Mouse (Mus musculus): ENCODE measurements around the gene Atp6v1a. TPM values are rescaled to one million over a fixed set of nuclear protein-coding genes. Genes with fewer than 3 reads are reported as not detected.

Gene Atp6v1a
- polyA plus RNA-seq, 1 experiment from 2014 or later = 54.9 TPM

DNA sequence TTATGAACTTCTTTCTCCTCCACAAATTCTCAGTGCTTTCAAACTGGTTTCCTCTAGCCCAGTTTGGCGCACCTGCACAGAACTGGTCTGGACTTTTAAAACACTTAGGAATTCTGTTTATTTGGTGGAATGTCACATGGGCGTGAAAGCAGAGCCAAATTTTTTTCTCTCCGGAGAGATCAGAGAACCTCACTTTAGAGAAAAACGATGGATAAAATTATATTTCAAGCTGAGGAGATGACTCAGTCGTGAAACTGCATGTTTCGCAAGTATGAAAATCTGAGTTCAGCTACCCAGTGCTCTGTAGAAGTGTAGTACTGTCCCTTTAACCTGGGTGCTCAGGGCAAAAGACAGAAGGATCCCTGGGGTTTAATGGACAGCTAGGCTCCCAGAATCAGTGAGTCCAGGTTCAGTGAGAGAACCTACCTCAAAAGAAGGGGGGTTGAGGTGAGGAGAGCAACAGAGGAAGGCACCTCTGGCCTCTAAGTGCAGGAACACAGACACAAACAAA is 2.9 kb downstream of the Atp6v1a start:
- no peaks in the 10 kb centered on the region for H3K27me3 ChIP-seq (ENCODE audit: control insufficient read depth, insufficient read depth, low read length)
- no peak overlapping the region for H3K4me3 ChIP-seq (ENCODE audit: control insufficient read depth in 1 of 2, insufficient read depth in 1 of 2, low read depth in 1 of 2, low read length in 2 of 2)
- no peaks in the 10 kb centered on the region for H3K36me3 ChIP-seq (ENCODE audit: control insufficient read depth, insufficient read depth, low read length)
- ATAC-seq (ENCODE audit: insufficient number of reproducible peaks, insufficient read depth, low FRiP score, low read depth) = no peak
- H3K27ac ChIP-seq (replicated peaks in 1 of 2; ENCODE audit: control insufficient read depth in 1 of 2, insufficient read depth in 1 of 2, low read depth in 2 of 2, low read length in 2 of 2) = no peak overlapping the region
- H3K4me2 ChIP-seq (ENCODE audit: low read length) = no peak overlapping the region
- WGBS = 87% methylated on average over 6 of the region's 6 CpGs
- no peak overlapping the region for H3K9ac ChIP-seq (ENCODE audit: low read length)
- no peaks in the 10 kb centered on the region for H3K9me3 ChIP-seq (ENCODE audit: control insufficient read depth, low read length)
- peaks cover 0 to 16% of the 10 kb centered on the region in 2 experiments; a peak in 2 of 4 replicates for H3K4me1 ChIP-seq (ENCODE audit: control insufficient read depth in 2 of 2, insufficient read depth in 2 of 2, low read length in 2 of 2)

DNA sequence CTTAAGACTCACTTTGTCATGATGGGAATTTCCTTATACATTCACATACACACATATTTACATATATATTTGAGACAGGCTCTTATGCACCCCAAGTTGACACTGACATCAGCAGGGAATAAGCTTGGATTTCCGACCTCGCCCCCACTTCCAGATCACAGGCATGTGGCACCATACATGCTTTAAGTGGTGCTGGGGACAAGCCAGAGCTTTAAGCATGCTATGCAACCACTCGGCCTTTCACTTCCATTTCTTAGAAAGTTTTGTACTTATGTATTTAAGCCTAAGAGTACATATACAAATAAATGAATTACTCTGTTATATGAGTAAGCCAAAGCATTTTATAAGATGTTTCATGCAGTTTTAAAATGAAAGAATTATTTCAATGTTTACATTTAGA is 6.3 kb downstream of the Atp6v1a start:
- H3K4me2 ChIP-seq (ENCODE audit: low read length) = no peak overlapping the region
- WGBS = 81% methylated on average over 3 of the region's 3 CpGs
- H3K9ac ChIP-seq (ENCODE audit: low read length) = no peak overlapping the region
- ATAC-seq (ENCODE audit: insufficient number of reproducible peaks, insufficient read depth, low FRiP score, low read depth) = no peak
- no peak overlapping the region for H3K27ac ChIP-seq (replicated peaks in 1 of 2; ENCODE audit: control insufficient read depth in 1 of 2, insufficient read depth in 1 of 2, low read depth in 2 of 2, low read length in 2 of 2)
- H3K9me3 ChIP-seq (ENCODE audit: control insufficient read depth, low read length) = no peaks in the 10 kb centered on the region
- no peaks in the 10 kb centered on the region for H3K36me3 ChIP-seq (ENCODE audit: control insufficient read depth, insufficient read depth, low read length)
- no peak overlapping the region for H3K4me3 ChIP-seq (ENCODE audit: control insufficient read depth in 1 of 2, insufficient read depth in 1 of 2, low read depth in 1 of 2, low read length in 2 of 2)
- H3K27me3 ChIP-seq (ENCODE audit: control insufficient read depth, insufficient read depth, low read length) = no peaks in the 10 kb centered on the region
- H3K4me1 ChIP-seq (ENCODE audit: control insufficient read depth in 2 of 2, insufficient read depth in 2 of 2, low read length in 2 of 2) = peaks cover 0 to 8% of the 10 kb centered on the region in 2 experiments; a peak in 1 of 4 replicates

DNA sequence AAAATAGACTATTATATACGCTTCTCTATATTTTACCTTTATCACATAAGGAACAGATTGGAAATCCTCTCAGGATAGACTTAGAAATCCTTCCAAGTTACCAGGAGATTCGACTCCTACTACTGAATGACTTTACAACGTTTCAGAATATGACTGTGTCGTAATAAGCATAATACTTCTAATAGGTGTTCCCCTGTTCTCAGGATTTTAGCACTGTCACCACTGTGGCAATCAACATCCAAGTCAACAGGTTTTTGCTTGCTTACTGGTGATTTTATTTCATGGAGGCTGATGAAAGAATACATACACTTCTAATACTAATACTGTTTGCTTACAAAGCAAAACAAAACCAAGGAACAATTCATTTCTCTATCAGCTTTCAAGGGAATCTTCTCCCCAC is 7.2 kb downstream of the Atp6v1a start:
- Histone ChIP-seq H3K36me3 (ENCODE audit: control insufficient read depth, insufficient read depth, low read length) (no peaks in the 10 kb centered on the region), H3K4me1 (ENCODE audit: control insufficient read depth in 2 of 2, insufficient read depth in 2 of 2, low read length in 2 of 2) (no peaks in the 10 kb centered on the region), H3K4me2 (ENCODE audit: low read length) (no peak overlapping the region), H3K27ac (replicated peaks in 1 of 2; ENCODE audit: control insufficient read depth in 1 of 2, insufficient read depth in 1 of 2, low read depth in 2 of 2, low read length in 2 of 2) (no peak overlapping the region), H3K9me3 (ENCODE audit: control insufficient read depth, low read length) (no peaks in the 10 kb centered on the region), H3K4me3 (ENCODE audit: control insufficient read depth in 1 of 2, insufficient read depth in 1 of 2, low read depth in 1 of 2, low read length in 2 of 2) (no peak overlapping the region), H3K9ac (ENCODE audit: low read length) (no peak overlapping the region), H3K27me3 (ENCODE audit: control insufficient read depth, insufficient read depth, low read length) (no peaks in the 10 kb centered on the region)
- WGBS = 74% methylated on average over 4 of the region's 4 CpGs
- no peak for ATAC-seq (ENCODE audit: insufficient number of reproducible peaks, insufficient read depth, low FRiP score, low read depth)

DNA sequence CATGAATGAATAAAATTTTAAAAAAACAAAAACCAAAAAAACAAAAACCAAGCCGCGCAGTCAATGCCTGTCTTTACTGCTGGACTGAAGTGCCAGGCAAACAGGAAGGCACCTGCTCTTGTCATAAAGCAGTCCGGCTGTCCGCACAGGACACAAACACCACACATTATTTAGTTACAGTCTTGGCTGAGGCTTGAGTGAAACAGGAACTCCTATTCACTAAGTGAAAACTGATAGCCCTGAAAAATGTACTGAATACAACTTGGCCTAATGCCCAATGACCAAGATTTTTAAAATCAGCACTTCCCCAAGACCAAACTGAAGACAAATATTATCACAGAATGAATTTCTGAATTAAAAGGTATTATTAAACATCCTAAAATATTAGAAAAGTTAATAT is 13.1 kb downstream of the Atp6v1a start:
- H3K9ac ChIP-seq (ENCODE audit: low read length) = no peak overlapping the region
- 58% methylated on average over 4 of the region's 4 CpGs for WGBS
- no peaks in the 10 kb centered on the region for H3K9me3 ChIP-seq (ENCODE audit: control insufficient read depth, low read length)
- H3K4me3 ChIP-seq (ENCODE audit: control insufficient read depth in 1 of 2, insufficient read depth in 1 of 2, low read depth in 1 of 2, low read length in 2 of 2) = no peak overlapping the region
- H3K36me3 ChIP-seq (ENCODE audit: control insufficient read depth, insufficient read depth, low read length) = no peaks in the 10 kb centered on the region
- no peak overlapping the region for H3K27ac ChIP-seq (replicated peaks in 1 of 2; ENCODE audit: control insufficient read depth in 1 of 2, insufficient read depth in 1 of 2, low read depth in 2 of 2, low read length in 2 of 2)
- H3K27me3 ChIP-seq (ENCODE audit: control insufficient read depth, insufficient read depth, low read length) = no peaks in the 10 kb centered on the region
- no peak overlapping the region for H3K4me2 ChIP-seq (ENCODE audit: low read length)
- no peak for ATAC-seq (ENCODE audit: insufficient number of reproducible peaks, insufficient read depth, low FRiP score, low read depth)
- peaks cover 3 to 13% of the 10 kb centered on the region in 2 experiments for H3K4me1 ChIP-seq (ENCODE audit: control insufficient read depth in 2 of 2, insufficient read depth in 2 of 2, low read length in 2 of 2)

DNA sequence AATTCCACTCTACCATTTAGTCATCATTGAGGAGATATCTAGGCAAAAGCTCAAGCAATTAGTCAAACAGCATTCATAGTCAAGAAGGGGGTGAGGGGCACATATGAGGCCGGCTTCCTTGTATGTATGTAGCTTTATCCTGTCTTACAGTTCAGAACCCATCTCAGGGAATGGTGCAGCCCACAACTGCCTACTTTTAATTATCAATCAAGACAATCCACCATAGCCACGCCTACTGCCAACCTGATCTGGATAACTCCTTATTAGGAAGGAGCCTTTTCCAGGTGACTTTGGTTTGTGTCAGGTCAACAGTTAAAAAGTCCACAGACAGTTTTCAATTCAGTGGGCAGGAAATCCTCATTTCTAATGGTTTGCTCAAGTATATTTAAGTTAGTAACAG is 14.1 kb downstream of the Atp6v1a start:
- no peaks in the 10 kb centered on the region for H3K36me3 ChIP-seq (ENCODE audit: control insufficient read depth, insufficient read depth, low read length)
- H3K9ac ChIP-seq (ENCODE audit: low read length) = no peak overlapping the region
- peaks cover 3 to 13% of the 10 kb centered on the region in 2 experiments for H3K4me1 ChIP-seq (ENCODE audit: control insufficient read depth in 2 of 2, insufficient read depth in 2 of 2, low read length in 2 of 2)
- H3K27me3 ChIP-seq (ENCODE audit: control insufficient read depth, insufficient read depth, low read length) = no peaks in the 10 kb centered on the region
- H3K4me2 ChIP-seq (ENCODE audit: low read length) = no peak overlapping the region
- no peak overlapping the region for H3K4me3 ChIP-seq (ENCODE audit: control insufficient read depth in 1 of 2, insufficient read depth in 1 of 2, low read depth in 1 of 2, low read length in 2 of 2)
- ATAC-seq (ENCODE audit: insufficient number of reproducible peaks, insufficient read depth, low FRiP score, low read depth) = no peak
- no peaks in the 10 kb centered on the region for H3K9me3 ChIP-seq (ENCODE audit: control insufficient read depth, low read length)
- 86% methylated on average over 2 of the region's 2 CpGs for WGBS
- H3K27ac ChIP-seq (replicated peaks in 1 of 2; ENCODE audit: control insufficient read depth in 1 of 2, insufficient read depth in 1 of 2, low read depth in 2 of 2, low read length in 2 of 2) = no peak overlapping the region

DNA sequence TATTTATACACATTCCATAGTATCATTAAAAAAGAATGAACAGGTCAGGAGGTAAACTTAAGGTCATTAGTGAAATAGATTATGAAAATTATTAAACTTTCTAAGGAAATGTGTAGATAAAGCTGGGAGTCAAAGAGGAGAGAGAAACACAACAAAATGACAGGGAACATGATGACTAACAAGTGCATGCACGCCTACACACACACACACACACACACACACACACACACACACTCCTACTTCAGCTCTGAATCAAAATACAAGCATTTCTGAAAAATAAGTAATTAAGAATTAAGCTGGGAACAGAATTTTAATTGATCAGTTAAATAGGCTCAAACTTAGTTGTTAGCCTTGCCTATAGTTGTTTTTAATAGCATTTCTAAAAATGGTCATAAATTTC is 14.8 kb downstream of the Atp6v1a start:
- Histone ChIP-seq H3K27me3 (ENCODE audit: control insufficient read depth, insufficient read depth, low read length) (no peaks in the 10 kb centered on the region), H3K36me3 (ENCODE audit: control insufficient read depth, insufficient read depth, low read length) (no peaks in the 10 kb centered on the region), H3K27ac (replicated peaks in 1 of 2; ENCODE audit: control insufficient read depth in 1 of 2, insufficient read depth in 1 of 2, low read depth in 2 of 2, low read length in 2 of 2) (no peak overlapping the region), H3K9ac (ENCODE audit: low read length) (no peak overlapping the region), H3K9me3 (ENCODE audit: control insufficient read depth, low read length) (no peaks in the 10 kb centered on the region), H3K4me1 (ENCODE audit: control insufficient read depth in 2 of 2, insufficient read depth in 2 of 2, low read length in 2 of 2) (peaks cover 3 to 13% of the 10 kb centered on the region in 2 experiments), H3K4me3 (ENCODE audit: control insufficient read depth in 1 of 2, insufficient read depth in 1 of 2, low read depth in 1 of 2, low read length in 2 of 2) (no peak overlapping the region), H3K4me2 (ENCODE audit: low read length) (no peak overlapping the region)
- no peak for ATAC-seq (ENCODE audit: insufficient number of reproducible peaks, insufficient read depth, low FRiP score, low read depth)
- 71% methylated on average over 1 of the region's 1 CpGs for WGBS

DNA sequence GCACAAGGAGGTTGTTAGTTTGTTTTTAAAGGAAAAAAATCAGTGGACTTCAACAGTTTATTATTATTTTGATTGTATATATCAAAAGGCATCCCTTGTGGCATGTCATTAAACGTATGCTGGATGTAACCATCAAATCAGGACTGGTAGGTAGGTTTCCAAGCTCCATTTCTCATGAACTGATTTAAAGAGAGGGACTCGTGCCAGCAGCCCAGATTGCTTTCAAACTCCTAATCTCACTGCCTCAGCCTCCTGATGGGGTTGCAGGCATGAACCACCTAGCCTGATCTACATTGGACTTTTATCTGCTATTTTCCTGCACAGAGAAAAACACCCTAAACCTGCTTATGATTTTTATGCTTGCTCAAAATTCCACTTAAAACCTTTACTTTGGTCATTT is 15.7 kb downstream of the Atp6v1a start:
- WGBS = 69% methylated on average over 2 of the region's 2 CpGs
- Histone ChIP-seq H3K9me3 (ENCODE audit: control insufficient read depth, low read length) (no peaks in the 10 kb centered on the region), H3K4me3 (ENCODE audit: control insufficient read depth in 1 of 2, insufficient read depth in 1 of 2, low read depth in 1 of 2, low read length in 2 of 2) (no peak overlapping the region), H3K9ac (ENCODE audit: low read length) (no peak overlapping the region), H3K27ac (replicated peaks in 1 of 2; ENCODE audit: control insufficient read depth in 1 of 2, insufficient read depth in 1 of 2, low read depth in 2 of 2, low read length in 2 of 2) (no peak overlapping the region), H3K36me3 (ENCODE audit: control insufficient read depth, insufficient read depth, low read length) (no peaks in the 10 kb centered on the region), H3K27me3 (ENCODE audit: control insufficient read depth, insufficient read depth, low read length) (no peaks in the 10 kb centered on the region), H3K4me1 (ENCODE audit: control insufficient read depth in 2 of 2, insufficient read depth in 2 of 2, low read length in 2 of 2) (peaks cover 3 to 13% of the 10 kb centered on the region in 2 experiments), H3K4me2 (ENCODE audit: low read length) (no peak overlapping the region)
- ATAC-seq (ENCODE audit: insufficient number of reproducible peaks, insufficient read depth, low FRiP score, low read depth) = no peak

DNA sequence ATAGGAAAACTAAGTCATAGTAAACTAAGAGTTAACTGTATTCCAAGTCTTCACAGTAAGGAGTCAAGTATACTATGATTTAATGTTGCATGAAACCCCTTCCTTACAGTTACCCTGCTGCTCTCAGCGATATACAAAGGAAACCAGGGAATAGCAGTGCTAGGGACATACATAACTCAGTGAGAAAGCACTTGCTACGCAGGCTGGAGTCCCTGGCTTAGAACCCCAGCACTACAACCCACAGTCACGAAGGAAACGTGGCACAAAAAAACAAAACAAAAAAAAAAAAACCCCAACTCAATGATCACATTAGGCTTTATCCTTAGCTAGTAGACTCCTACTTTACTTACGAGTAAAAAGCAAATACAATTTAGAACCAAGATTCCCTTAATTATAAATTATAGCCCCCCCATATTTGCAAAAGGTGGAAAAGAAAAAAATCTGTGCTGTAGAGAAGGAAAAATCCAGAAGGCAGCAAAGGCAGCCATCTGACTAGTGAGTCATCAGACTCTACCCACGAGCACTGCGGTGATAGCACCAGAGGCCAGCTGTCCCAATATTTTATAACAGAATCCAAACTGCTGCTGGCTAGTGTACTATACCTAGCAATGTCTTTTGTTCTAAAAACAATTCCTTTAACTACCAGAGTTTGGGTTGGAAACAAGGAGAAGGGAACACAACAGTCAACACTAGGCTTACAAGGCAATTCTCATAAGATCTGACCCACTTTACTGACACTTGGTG is 16.4 kb downstream of the Atp6v1a start:
- H3K4me2 ChIP-seq (ENCODE audit: low read length) = no peak overlapping the region
- ATAC-seq (ENCODE audit: insufficient number of reproducible peaks, insufficient read depth, low FRiP score, low read depth) = no peak
- H3K27ac ChIP-seq (replicated peaks in 1 of 2; ENCODE audit: control insufficient read depth in 1 of 2, insufficient read depth in 1 of 2, low read depth in 2 of 2, low read length in 2 of 2) = no peak overlapping the region
- no peak overlapping the region for H3K4me3 ChIP-seq (ENCODE audit: control insufficient read depth in 1 of 2, insufficient read depth in 1 of 2, low read depth in 1 of 2, low read length in 2 of 2)
- H3K9me3 ChIP-seq (ENCODE audit: control insufficient read depth, low read length) = no peaks in the 10 kb centered on the region
- no peaks in the 10 kb centered on the region for H3K36me3 ChIP-seq (ENCODE audit: control insufficient read depth, insufficient read depth, low read length)
- no peak overlapping the region for H3K9ac ChIP-seq (ENCODE audit: low read length)
- H3K27me3 ChIP-seq (ENCODE audit: control insufficient read depth, insufficient read depth, low read length) = no peaks in the 10 kb centered on the region
- WGBS = 76% methylated on average over 7 of the region's 7 CpGs
- H3K4me1 ChIP-seq (ENCODE audit: control insufficient read depth in 2 of 2, insufficient read depth in 2 of 2, low read length in 2 of 2) = peaks cover 3 to 13% of the 10 kb centered on the region in 2 experiments
